Mouse (Mus musculus) kidney, adult 18-20 months (tissue): ENCODE data around the gene Slu7.
A peak's percentile ranks its signal among the peaks of the same experiment; 100 is the strongest.

Source experiments
- DNase-seq: peaks from one replicate; pipeline ENCODE4 v3.0.0; 2021

Slu7 gene

GRCm38 (mm10) chr11:43492663-43493062 is 59.1 kb downstream of the Slu7 start:
- peak; percentile 80 for DNase-seq

GRCm38 (mm10) chr11:43493815-43494409 is 60.4 kb downstream of the Slu7 start:
- peak; percentile 70 for DNase-seq

- DNase-seq: no peak
Measured at GRCm38 (mm10) chr11:43495037-43495436, 61.5 kb downstream of the Slu7 start.

- no peak for DNase-seq
Measured at GRCm38 (mm10) chr11:43495532-43495931, 62.0 kb downstream of the Slu7 start.
